Mouse (Mus musculus): ENCODE results near the gene Ubtd1. TPM values are rescaled to one million over a fixed set of nuclear protein-coding genes. Genes with fewer than 3 reads are reported as not detected.

The Ubtd1 gene
- total RNA-seq, 4 experiments from 2014 or later = 17.2 to 23.2 (median 21.2) TPM

DNA sequence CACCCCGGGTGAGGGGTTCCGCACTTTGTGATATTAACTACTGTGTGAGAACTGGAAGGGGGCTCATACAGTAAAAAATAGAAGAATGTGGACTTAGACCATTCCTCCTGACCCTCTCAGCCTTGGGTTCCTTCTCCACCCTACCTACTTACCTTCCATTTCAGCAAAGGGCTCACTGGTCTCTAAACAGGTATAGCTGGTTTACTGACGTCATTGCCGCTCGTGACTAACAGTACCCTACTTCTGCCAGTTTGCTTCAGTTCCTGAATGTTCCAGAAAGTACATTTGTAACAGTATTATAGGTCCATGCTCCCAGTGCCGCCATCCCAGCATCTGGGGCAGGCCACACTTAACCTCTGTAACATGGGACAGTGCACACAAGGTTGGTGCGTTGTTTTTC is 12.5 kb downstream of the Ubtd1 start:
- no peak for DNase-seq

GRCm38 (mm10) chr19:41995483-41995882 is 13.9 kb downstream of the Ubtd1 start:
- DNase-seq = no peak

DNA sequence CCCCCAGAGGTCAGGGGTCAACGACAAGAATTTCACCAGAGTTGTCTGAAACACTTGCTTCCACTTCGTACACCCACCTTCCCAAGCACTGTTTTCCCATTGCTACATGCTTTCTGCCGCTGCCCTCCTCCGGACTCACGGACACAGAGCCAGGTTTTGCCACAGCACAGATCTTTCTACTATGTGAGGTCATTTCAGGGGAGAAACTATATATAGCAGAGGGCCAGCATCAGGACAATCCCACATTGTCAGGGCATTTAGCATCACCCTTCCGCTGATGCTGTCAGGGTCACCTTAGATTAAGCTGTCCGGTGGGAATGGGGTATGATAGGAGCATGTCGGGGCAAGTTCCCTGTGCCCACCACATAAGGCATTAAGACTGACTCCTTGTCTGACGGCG is 15.5 kb downstream of the Ubtd1 start:
- DNase-seq = no peak

- no peak for DNase-seq
Observed at GRCm38 (mm10) chr19:41998770-41999548, 17.4 kb downstream of the Ubtd1 start.

DNA sequence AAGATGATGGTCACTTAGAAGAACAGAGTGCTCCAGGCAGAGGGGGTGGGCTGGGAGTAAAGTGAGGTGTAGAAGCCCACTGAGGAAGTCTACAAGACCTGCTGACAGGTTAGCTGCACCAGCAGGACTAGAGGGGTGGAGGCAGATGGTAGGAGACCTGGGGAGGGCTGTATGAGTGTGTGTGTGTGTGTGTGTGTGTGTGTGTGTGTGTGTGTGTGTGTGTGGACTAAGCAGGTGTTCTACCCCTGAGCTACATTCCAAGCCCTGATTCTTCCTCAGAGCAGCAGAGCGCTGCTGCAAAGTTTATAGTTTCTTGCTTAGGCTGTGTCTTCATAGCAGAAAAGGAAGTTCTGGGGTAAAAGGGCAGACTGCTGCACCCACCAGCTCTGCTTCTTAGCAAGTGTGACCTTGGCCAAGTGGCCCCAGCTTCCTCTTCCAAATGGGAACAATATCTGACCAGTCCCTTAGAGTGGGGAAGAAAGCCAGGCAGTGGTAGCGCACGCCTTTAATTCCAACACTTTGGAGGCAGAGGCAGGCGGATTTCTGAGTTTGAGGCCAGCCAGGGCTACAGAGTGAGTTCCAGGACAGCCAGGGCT is 18.2 kb downstream of the Ubtd1 start:
- no peak for DNase-seq

DNA sequence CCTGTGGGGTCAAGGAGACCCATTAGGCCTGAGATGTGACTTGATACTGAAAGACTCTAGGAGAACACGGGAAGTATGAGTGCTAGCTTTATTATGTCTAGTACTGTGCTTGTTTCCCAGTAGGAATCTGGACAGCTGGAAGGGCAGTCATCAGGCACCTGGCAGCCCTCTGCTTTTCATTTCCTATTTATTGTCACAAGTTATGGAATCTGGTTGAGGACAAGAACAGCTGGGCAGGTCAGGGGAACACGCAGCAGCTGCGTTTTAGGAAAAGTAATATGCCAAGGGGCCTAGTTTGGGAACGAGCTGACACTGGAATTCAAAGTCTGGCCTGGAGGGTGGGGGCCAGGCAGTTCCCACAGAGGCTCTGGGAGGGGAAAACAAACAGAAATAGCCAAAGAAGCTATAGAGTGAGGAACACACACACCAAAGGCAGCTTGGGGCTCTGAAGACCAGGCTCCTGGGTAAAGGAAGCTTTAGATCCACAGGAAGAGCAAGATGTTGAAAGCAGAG is 18.9 kb downstream of the Ubtd1 start:
- DNase-seq = no peak

DNA sequence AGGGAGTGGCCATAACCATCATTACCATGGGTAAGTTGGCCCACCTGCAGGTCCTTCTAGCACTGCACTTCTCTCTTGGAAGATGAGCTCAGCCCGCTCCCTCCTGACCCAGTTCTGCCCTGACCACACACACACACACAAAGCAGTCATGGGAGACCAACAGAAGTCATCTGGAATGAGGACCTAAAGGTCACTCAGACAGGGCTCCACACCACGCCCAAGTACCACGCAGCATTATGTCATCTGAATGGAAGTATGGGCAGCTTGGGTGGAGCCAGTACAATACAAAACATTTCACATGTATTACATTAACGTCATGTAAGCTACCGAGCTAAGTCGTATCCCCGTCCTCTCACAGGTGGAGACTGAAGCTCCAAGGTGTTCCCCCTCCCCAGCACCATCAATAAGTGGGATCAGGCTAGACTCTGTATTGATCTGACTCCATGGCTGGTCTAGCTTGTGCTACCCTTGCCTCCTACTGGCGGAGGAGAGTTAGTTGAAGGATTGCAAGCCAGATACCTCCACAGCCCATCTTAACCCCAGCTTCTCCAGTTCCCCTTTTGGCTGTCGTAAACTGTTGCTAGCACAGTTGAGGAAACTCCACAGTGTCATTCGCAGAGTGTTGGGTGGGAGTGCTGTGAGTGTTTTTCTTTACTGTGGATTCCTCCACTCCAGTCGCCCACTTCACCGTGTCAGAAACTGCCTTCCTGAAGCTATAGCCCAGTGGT is 19.9 kb downstream of the Ubtd1 start:
- DNase-seq = no peak

GRCm38 (mm10) chr19:42004258-42004657 is 22.7 kb downstream of the Ubtd1 start:
- no peak for DNase-seq

DNA sequence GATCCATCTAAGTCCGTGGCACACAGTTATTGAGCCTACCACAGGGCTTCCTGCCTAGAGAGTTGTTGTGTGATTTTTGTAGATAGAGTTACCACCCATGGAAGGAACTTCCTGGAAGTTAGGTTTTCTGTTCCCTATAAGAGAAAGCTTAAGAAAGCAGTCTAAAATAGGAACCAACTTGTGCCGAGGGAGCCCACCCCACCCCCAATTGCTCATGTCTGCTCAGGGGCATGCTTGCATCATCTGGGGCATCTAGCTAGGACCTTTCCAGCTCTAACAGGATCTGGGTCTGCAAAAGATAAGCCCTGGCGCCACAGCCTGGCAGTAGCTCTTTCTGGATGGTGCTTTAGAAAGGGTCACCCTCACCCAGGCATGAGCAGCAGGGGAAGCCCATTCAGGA is 24.1 kb downstream of the Ubtd1 start:
- DNase-seq = no peak

GRCm38 (mm10) chr19:42006568-42006967 is 25.0 kb downstream of the Ubtd1 start:
- DNase-seq = no peak

DNA sequence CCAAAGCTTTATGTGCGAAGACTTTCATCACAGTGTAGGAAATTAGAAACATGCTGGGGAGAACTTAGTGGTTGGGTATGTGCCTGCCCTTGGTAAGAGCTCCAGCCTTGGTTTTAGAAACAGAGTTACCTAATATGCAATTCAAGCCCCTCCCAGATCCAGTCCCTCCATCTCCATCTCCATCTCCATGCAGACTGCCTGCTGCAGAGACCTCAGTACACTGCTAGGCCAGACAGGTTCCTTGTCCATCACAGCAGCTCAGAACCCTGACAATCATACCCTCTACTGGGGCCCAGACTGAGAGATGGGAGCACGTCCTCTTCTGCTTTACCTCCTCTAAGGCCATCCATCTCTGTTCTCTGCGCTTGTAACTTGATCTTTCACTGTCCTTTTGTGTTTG is 27.0 kb downstream of the Ubtd1 start:
- no peak for DNase-seq

DNA sequence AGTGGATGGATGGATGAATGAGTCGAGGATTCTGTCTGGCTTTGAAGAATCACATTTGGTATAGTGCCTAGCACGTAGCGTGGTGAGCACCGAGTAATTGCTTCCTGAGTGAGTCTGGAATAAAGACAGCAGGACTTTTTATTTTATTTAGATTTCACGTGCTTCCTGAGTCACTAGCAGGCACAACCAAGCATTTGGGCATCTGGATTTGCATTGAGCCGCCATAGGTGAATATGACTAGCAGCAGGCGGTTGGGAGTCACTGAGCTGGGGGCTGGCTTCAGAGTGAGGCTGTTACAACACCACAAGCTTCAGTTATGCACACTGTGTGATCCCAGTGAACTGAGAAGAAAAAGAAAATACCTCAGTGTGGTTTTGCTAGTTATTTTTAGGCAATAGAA is 27.5 kb downstream of the Ubtd1 start:
- DNase-seq = no peak

DNA sequence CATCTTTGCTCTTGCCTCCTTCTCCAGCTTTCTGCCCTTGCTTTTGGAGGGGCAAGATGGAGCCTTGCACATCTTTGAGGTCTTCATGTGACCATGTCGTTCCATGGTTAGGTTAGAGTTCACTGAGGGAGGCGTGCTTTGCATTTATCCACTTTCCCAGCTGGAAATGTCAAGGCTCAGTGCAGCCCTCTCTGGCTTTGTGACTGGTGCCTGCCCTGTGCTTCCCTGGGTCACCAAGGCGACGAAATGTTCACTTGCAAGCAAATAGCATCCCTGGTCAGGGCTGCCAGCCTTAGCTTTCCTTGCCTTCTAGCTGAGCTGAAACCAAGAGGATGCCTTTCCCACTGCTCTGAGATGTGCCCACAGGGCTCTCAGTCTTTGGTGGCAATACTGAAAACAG is 28.9 kb downstream of the Ubtd1 start:
- peak; percentile 66 for DNase-seq

- DNase-seq = no peak
Observed at GRCm38 (mm10) chr19:42011123-42011522, 29.6 kb downstream of the Ubtd1 start.

- DNase-seq = no peak
Observed at GRCm38 (mm10) chr19:42014231-42014825, 32.8 kb downstream of the Ubtd1 start.

DNA sequence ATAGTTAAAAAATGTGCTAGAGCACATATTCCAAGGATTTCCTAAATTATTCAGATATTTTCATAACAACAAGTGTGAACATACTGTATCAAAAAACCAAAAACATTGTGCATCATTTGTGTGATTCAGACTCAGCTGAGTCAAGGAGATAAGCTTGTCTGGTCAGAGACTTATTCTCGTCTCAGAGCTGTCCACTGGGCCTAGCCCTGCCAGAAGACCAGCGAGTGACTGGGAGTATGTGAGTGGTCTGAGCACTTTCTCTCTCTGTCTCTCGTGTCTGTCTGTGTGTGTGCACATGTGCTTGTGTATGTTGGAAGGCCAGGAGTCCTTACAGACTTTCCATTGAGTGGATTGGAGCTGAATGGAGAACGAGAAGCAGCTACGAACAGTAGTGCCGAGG is 33.4 kb downstream of the Ubtd1 start:
- DNase-seq = no peak

- DNase-seq = no peak
Observed at GRCm38 (mm10) chr19:42016251-42016650, 34.7 kb downstream of the Ubtd1 start.

- DNase-seq = no peak
Observed at GRCm38 (mm10) chr19:42016840-42017239, 35.3 kb downstream of the Ubtd1 start.

DNA sequence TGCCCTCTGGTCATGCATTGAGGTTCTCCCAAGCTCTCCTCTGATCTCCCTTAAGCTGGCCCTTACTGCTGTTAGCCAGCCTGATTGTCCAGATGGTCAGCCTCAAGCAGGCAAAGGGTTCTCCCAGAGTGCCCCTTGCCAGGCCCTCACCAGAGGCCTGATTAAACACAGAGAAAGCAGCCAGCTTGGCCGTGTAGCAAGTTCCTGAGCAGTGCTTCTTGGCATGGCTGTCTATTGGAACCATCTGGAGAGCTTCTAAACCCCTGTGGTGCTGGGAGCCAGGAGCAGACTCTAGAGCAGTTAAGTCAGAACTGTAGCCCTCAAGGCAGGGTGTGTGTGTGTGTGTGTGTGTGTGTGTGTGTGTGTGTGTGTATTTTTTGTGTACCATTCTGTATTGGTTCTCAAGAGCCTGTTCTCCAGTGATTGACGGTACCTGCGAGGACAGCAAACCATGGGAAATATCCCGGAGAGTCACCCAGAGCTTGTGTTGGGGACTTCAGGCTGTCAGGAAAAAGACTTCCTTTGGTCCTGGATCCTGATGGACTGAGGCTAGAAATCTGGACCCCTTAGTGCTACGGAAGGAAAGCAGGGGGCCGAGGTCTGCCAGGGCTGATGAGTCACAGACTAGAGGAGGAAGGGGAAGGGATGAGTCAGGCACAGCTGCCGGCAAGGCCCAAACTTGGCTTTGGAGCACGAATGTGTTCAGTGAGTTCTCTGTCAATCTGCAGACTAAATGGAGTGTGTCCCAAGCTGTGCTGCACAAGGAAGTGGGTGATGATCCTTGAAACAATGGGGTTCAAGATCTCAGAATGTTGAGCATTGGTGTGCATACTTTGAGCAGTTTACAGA is 36.1 kb downstream of the Ubtd1 start:
- DNase-seq = peak; percentile 77

DNA sequence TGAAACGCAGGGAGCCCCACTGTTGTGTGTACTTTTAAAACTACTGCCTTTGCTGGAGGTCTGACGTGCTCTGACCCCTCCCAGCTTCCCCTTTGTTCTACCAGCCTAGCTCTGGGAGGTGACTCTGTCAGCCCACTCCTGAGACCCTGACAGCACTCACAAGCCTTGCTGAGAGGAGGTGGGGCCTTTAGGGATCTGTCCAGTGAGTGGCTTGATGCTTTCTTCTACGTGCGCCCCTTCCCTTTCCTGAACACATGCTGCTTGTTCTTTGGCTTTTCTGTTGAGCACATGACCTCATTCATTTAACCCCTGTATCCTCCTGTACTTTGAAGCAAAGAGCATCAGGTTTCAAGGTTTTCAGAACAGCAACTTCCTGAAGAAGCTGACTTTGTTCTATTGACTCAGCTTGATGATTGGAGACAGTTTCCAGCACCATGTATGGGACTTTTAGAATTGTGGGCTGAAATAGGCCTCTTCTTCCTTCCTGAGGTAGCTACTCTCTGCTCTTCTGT is 37.5 kb downstream of the Ubtd1 start:
- no peak for DNase-seq

GRCm38 (mm10) chr19:42021681-42022541 is 40.3 kb downstream of the Ubtd1 start:
- DNase-seq = no peak

Data from adrenal gland, adult 8-10 months (tissue).